Mouse (Mus musculus) ES-E14 (cell line): ENCODE results near the gene Trim25. TPM values are rescaled to one million over a fixed set of nuclear protein-coding genes. Genes with fewer than 3 reads are reported as not detected.

Source experiments
- DNase-seq: peaks from one replicate; pipeline ENCODE4 v3.0.0-alpha.2; 2013; ENCODE audit warnings: low read depth, low spot score
- H3K27ac ChIP-seq: 2 replicates; pipeline ENCODE4 v1.5.1; 2012; ENCODE audit warnings: low read depth, mild to moderate bottlenecking, low read length, moderate library complexity, mixed read lengths; ENCODE audit not compliant: poor library complexity, insufficient read depth, severe bottlenecking
- H3K36me3 ChIP-seq: 2 replicates; pipeline ENCODE4 v1.6.1; 2012; ENCODE audit warnings: mild to moderate bottlenecking, low read length, moderate library complexity, mixed read lengths; ENCODE audit not compliant: control insufficient read depth, poor library complexity, insufficient read depth, severe bottlenecking
- H3K4me1 ChIP-seq, 2 experiments: fragments of 150-350 bp in 1 of 2; sonication (generic) in 1 of 2; 2 replicates each; pipeline ENCODE4 v1.6.1; 2012; ENCODE audit warnings: low read length in 2 of 2, mild to moderate bottlenecking in 1 of 2, mixed read lengths in 1 of 2; ENCODE audit not compliant: control insufficient read depth in 2 of 2, insufficient read depth in 2 of 2, poor library complexity in 1 of 2
- H3K4me3 ChIP-seq, 2 experiments: fragments of 150-350 bp in 1 of 2; sonication (generic) in 1 of 2; 2 replicates each; pipeline ENCODE4 v1.5.1; 2012; ENCODE audit warnings: low read length in 2 of 2, low read depth in 1 of 2, mild to moderate bottlenecking in 1 of 2, mixed read lengths in 1 of 2; ENCODE audit not compliant: insufficient read depth in 1 of 2, poor library complexity in 1 of 2, severe bottlenecking in 1 of 2
- H3K9ac ChIP-seq: 2 replicates; pipeline ENCODE4 v1.6.1; 2012; ENCODE audit warnings: low read depth, mild to moderate bottlenecking, low read length, mixed read lengths; ENCODE audit not compliant: poor library complexity, insufficient read depth, severe bottlenecking
- H3K9me3 ChIP-seq: fragments of 150-350 bp; sonication (generic); 2 replicates; pipeline ENCODE4 v1.6.1; 2012; ENCODE audit warnings: low read depth, mild to moderate bottlenecking, low read length; ENCODE audit not compliant: control insufficient read depth, insufficient read depth
- CHD2 ChIP-seq: IDR thresholded peaks from 2 replicates; pipeline ENCODE4 v1.6.1; 2014; ENCODE audit warnings: mild to moderate bottlenecking, low read depth, low read length, inconsistent platforms
- HCFC1 ChIP-seq: IDR thresholded peaks from 2 replicates; pipeline ENCODE4 v1.6.1; 2012; ENCODE audit warnings: low read length, inconsistent platforms, borderline replicate concordance; ENCODE audit not compliant: insufficient read depth
- MAFK ChIP-seq: IDR thresholded peaks from 2 replicates; pipeline ENCODE4 v1.6.1; 2014; ENCODE audit warnings: mild to moderate bottlenecking, low read depth, low read length, inconsistent platforms; ENCODE audit not compliant: insufficient read depth
- ZC3H11A ChIP-seq: IDR thresholded peaks from 2 replicates; pipeline ENCODE4 v1.6.1; 2012; ENCODE audit warnings: low read depth, mild to moderate bottlenecking, inconsistent platforms, low read length, borderline replicate concordance
- ZNF384 ChIP-seq: IDR thresholded peaks from 2 replicates; pipeline ENCODE4 v1.6.1; 2012; ENCODE audit warnings: low read depth, low read length, inconsistent platforms
- in situ Hi-C, 2 experiments: fragments of 600-800 bp; cut with MboI; formaldehyde crosslinking; loops; one replicate each; pipeline ENCODE4 v1.15.1; 2025; ENCODE audit warnings: low sequenced_read_pairs in 2 of 2, inconsistent platforms in 1 of 2; ENCODE audit not compliant: unreplicated experiment in 2 of 2
- total RNA-seq: library from RNA; depleted of rRNA; stranded (reverse); fragments of 300-350 nt; gene quantifications from 2 replicates; pipeline ENCODE4 v1.2.3, GENCODE M21; 2012

The Trim25 gene
- total RNA-seq, 1 experiment = 37.8 TPM

DNA sequence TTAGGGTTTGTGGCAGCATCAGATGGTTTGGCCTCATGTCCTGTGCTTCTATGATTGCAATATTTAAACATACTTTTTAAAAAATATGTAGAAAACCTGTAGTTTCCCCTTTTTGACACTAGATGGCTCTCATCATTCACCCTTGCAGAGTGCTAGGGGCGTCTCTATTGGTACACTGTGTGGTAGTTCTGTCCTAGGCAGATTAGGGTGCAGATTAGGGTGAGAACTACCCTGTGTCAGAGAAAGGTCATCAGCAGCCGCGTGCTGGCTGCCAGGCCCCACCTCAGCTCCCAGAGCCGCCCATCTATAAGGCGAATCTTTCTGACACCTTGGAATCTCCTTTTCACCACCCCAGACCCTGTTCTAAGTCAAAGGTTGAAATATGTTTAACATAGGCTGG is 9.6 kb upstream of the Trim25 start:
- Histone ChIP-seq H3K9ac (no peak overlapping the region), H3K4me1 (peaks cover 4 to 7% of the 10 kb centered on the region in 2 experiments; a peak in 3 of 4 replicates), H3K4me3 (no peak overlapping the region), H3K27ac (no peak overlapping the region), H3K36me3 (peaks cover 19% of the 10 kb centered on the region), H3K9me3 (no peaks in the 10 kb centered on the region)
- in situ Hi-C loops = no loop called here
- DNase-seq = no peak
- TF ChIP-seq ZC3H11A (no peak), CHD2 (no peak), HCFC1 (no peak), MAFK (no peak)

DNA sequence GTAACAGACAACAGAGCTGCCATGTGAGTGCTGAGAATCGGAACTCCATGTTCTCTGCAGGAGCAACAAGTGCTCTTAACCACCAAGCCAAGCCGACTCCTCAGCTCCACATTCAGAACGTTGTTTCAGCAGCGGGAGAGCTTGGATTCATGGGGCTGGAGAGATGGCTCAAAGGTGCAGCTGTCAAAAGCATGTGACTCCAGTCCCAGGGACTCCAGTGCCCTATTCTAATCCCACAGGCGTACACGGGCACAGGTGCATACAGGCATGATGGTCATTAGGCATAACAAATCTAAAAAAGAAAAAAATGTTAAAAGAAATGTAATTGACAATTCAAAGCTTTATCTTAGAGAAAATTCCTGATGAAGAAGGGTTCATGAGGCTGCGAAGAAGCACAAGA is 6.0 kb upstream of the Trim25 start:
- H3K9me3 ChIP-seq = no peaks in the 10 kb centered on the region
- no peak overlapping the region for H3K9ac ChIP-seq
- H3K4me1 ChIP-seq = peaks cover 8 to 20% of the 10 kb centered on the region in 2 experiments
- no peak overlapping the region for H3K4me3 ChIP-seq
- no peak for TF ChIP-seq HCFC1
- no peak for TF ChIP-seq MAFK
- no peak for TF ChIP-seq ZC3H11A
- no peak for TF ChIP-seq ZNF384
- no peak for TF ChIP-seq CHD2
- DNase-seq = no peak
- in situ Hi-C loops = no loop called here
- H3K27ac ChIP-seq = no peak overlapping the region
- H3K36me3 ChIP-seq = peaks cover 8% of the 10 kb centered on the region; the same call in 1 of the 2 replicates

DNA sequence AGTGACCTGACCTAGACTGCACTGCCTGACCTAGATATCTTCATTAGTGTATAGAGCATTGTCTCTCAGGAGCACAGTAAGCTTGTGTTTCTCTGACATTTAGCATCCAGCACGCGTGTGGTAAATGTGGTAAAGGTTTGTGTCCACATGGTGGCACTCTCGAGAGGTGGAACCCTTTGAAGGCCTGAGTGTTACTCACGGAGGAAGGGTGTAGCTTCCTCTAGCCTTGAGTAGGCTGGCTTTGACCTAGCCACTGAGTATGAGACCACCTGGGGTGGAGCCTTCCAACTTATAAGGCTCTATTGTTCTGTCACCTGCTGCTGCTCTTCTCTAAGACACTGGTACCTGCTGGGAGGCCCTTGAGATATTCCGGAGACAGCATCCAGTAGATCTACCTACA is 5.6 kb upstream of the Trim25 start:
- TF ChIP-seq ZNF384 (no peak), ZC3H11A (peak; percentile 55; the same call in 1 of the 2 replicates), MAFK (no peak), CHD2 (peak; percentile 41; the same call in 1 of the 2 replicates), HCFC1 (no peak)
- Histone ChIP-seq H3K9me3 (no peaks in the 10 kb centered on the region), H3K36me3 (peaks cover 8% of the 10 kb centered on the region; the same call in 1 of the 2 replicates), H3K27ac (peak overlapping the region; percentile 81; the same call in 1 of the 2 replicates), H3K4me1 (peaks cover 8 to 22% of the 10 kb centered on the region in 2 experiments), H3K4me3 (no peak overlapping the region), H3K9ac (no peak overlapping the region)
- in situ Hi-C loops = no loop called here
- DNase-seq = peak; percentile 94

DNA sequence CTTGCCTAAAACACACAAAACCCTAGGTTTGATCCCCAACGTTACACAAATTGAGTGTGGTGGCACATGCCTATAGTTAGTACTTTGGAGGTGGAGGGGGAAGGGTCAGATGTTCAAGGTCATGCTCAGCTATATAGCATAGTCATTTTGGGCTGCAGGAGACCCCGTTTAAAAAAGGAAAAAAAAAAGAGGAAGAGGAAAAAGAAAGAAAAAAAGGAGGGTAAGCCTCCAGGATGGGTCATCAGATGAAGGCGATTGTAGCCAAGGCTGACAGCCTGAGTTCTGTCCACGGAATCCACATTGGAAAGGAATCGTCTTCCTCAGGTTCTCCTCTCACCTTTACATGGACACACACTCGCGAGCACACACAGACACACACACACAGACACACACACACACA is 4.7 kb upstream of the Trim25 start:
- Histone ChIP-seq H3K4me3 (peak overlapping the region in 1 of 2 experiments; percentile 22; a peak in 1 of 4 replicates), H3K4me1 (peaks cover 8 to 22% of the 10 kb centered on the region in 2 experiments), H3K9ac (no peak overlapping the region; the same call in 1 of the 2 replicates), H3K9me3 (no peaks in the 10 kb centered on the region), H3K27ac (peak overlapping the region; percentile 81; the same call in 1 of the 2 replicates), H3K36me3 (0 out of 2 replicates have a peak, but pooled peaks cover 6% of the 10 kb centered on the region)
- DNase-seq = no peak
- in situ Hi-C loops = no loop called here
- TF ChIP-seq ZC3H11A = no peak
- no peak for TF ChIP-seq MAFK
- TF ChIP-seq HCFC1 = no peak
